Comparison of ENCODE assay signal across 18 mouse cellular contexts in genomic region chr17:57344029-57344707, GRCm38 (mm10). TPM values are rescaled to one million over a fixed set of nuclear protein-coding genes. Genes with fewer than 3 reads are reported as not detected.
DNase-seq lines count a peak whose midpoint lies in the region; ATAC-seq and TF ChIP-seq lines count a peak whose summit lies in the region.
"Had no signal": no experiment of that assay in that cellular context is flagged by ENCODE, and none has a peak within 500 bp of the region (broad histone marks: within the 10 kb centered on the region; RNA-seq: fewer than 3 reads in every experiment).

No protein-coding gene starts in this region.

- 6% methylated on average over 2 of the region's 2 CpGs for WGBS in liver, embryonic 15.5 days (ENCODE audit: insufficient replicate concordance)
- WGBS in liver, embryonic 12.5 days (ENCODE audit: insufficient replicate concordance): 35% methylated on average over 2 of the region's 2 CpGs
- 75% methylated on average over 2 of the region's 2 CpGs for WGBS in kidney, embryonic 15.5 days

- no peaks in the 10 kb centered on the region for H3K79me2 ChIP-seq in CH12.LX (replicated peaks; ENCODE audit: control insufficient read depth, extremely low read depth, insufficient read depth, poor library complexity, severe bottlenecking)

- TF ChIP-seq POLR2A in CH12.LX (IDR thresholded peaks at IDR 0.05; ENCODE audit: low read depth, low read length): no peak

- DNase-seq in CH12.LX (ENCODE audit: extremely low read depth): peak; percentile 81
- DNase-seq in spleen, adult 18-20 months: peak; percentile 43 to 52
- no peak for DNase-seq in urinary bladder, postnatal 36 days (ENCODE audit: low spot score in 2 of 2)
- no peak for DNase-seq in thymus, postnatal 25 days
- DNase-seq: cerebellum, adult 18-20 months; gastrocnemius, postnatal 10 days; retina, postnatal 1 day had no signal

- H3K9ac ChIP-seq in liver, embryonic 15.5 days: no peak overlapping the region
- no peak overlapping the region for H3K9ac ChIP-seq in liver, embryonic 12.5 days
- H3K9ac ChIP-seq in CH12.LX (ENCODE audit: insufficient read depth, low read depth): peak overlapping the region; percentile 26; the same call in 1 of the 2 replicates
- no peak overlapping the region for H3K9ac ChIP-seq in kidney, embryonic 15.5 days
- H3K9ac ChIP-seq: forebrain, embryonic 15.5 days; neural tube, embryonic 13.5 days; stomach, embryonic 15.5 days had no signal

- no peaks in the 10 kb centered on the region for H3K36me3 ChIP-seq in liver, embryonic 15.5 days (replicated peaks)
- H3K36me3 ChIP-seq in liver, embryonic 12.5 days: no peaks in the 10 kb centered on the region
- no peaks in the 10 kb centered on the region for H3K36me3 ChIP-seq in CH12.LX (replicated peaks in 1 of 2; ENCODE audit: control insufficient read depth in 1 of 2, insufficient read depth in 1 of 2, low read length in 1 of 2)
- H3K36me3 ChIP-seq in kidney, embryonic 15.5 days: no peaks in the 10 kb centered on the region
- H3K36me3 ChIP-seq: forebrain, embryonic 15.5 days; hindbrain, embryonic 10.5 days; neural tube, embryonic 13.5 days; stomach, embryonic 15.5 days had no signal

- no peak overlapping the region for H3K4me3 ChIP-seq in liver, embryonic 15.5 days (replicated peaks)
- no peak overlapping the region for H3K4me3 ChIP-seq in liver, embryonic 12.5 days
- H3K4me3 ChIP-seq in CH12.LX (replicated peaks in 1 of 3; ENCODE audit: low read depth in 2 of 3, low read length in 2 of 3, poor library complexity in 1 of 3): no peak overlapping the region
- no peak overlapping the region for H3K4me3 ChIP-seq in kidney, embryonic 15.5 days (replicated peaks)
- H3K4me3 ChIP-seq: forebrain, embryonic 15.5 days; hindbrain, embryonic 10.5 days; neural tube, embryonic 13.5 days; stomach, embryonic 15.5 days had no signal

- no peaks in the 10 kb centered on the region for H3K27me3 ChIP-seq in liver, embryonic 15.5 days
- H3K27me3 ChIP-seq in liver, embryonic 12.5 days (replicated peaks): no peaks in the 10 kb centered on the region
- H3K27me3 ChIP-seq in CH12.LX (replicated peaks): no peaks in the 10 kb centered on the region
- H3K27me3 ChIP-seq in kidney, embryonic 15.5 days: no peaks in the 10 kb centered on the region; the same call in 1 of the 2 replicates
- H3K27me3 ChIP-seq: forebrain, embryonic 15.5 days; neural tube, embryonic 13.5 days; stomach, embryonic 15.5 days had no signal

- H3K4me1 ChIP-seq in liver, embryonic 15.5 days (replicated peaks): no peaks in the 10 kb centered on the region; the same call in 1 of the 2 replicates
- no peaks in the 10 kb centered on the region for H3K4me1 ChIP-seq in liver, embryonic 12.5 days
- peaks cover 16 to 50% of the 10 kb centered on the region in 2 experiments for H3K4me1 ChIP-seq in CH12.LX (ENCODE audit: control insufficient read depth in 1 of 2, insufficient read depth in 2 of 2)
- H3K4me1 ChIP-seq in kidney, embryonic 15.5 days: no peaks in the 10 kb centered on the region
- H3K4me1 ChIP-seq: forebrain, embryonic 15.5 days; hindbrain, embryonic 10.5 days; neural tube, embryonic 13.5 days; stomach, embryonic 15.5 days had no signal

- H3K9me3 ChIP-seq in liver, embryonic 15.5 days (replicated peaks): no peaks in the 10 kb centered on the region
- no peaks in the 10 kb centered on the region for H3K9me3 ChIP-seq in liver, embryonic 12.5 days (replicated peaks)
- peaks cover 16% of the 10 kb centered on the region for H3K9me3 ChIP-seq in CH12.LX (replicated peaks; ENCODE audit: low read length)
- H3K9me3 ChIP-seq in kidney, embryonic 15.5 days (replicated peaks): no peaks in the 10 kb centered on the region; the same call in 1 of the 2 replicates
- H3K9me3 ChIP-seq: forebrain, embryonic 15.5 days; hindbrain, embryonic 10.5 days; neural tube, embryonic 13.5 days; stomach, embryonic 15.5 days had no signal

- H3K27ac ChIP-seq in liver, embryonic 15.5 days (replicated peaks): 0 out of 2 replicates have a peak overlapping the region, but pooled peaks have one; percentile 24
- H3K27ac ChIP-seq in liver, embryonic 12.5 days: no peak overlapping the region
- H3K27ac ChIP-seq in CH12.LX (ENCODE audit: insufficient read depth, low read depth): peak overlapping the region; percentile 91
- no peak overlapping the region for H3K27ac ChIP-seq in kidney, embryonic 15.5 days
- H3K27ac ChIP-seq: forebrain, embryonic 15.5 days; hindbrain, embryonic 10.5 days; neural tube, embryonic 13.5 days; stomach, embryonic 15.5 days had no signal

- no peak for ATAC-seq in liver, embryonic 15.5 days (ENCODE audit: insufficient read depth)
- ATAC-seq in liver, embryonic 12.5 days: no peak
- peak; percentile 80 to 87 for ATAC-seq in hematopoietic stem cell, adult 5-6 weeks (replicated peaks in 1 of 2; ENCODE audit: insufficient read depth in 1 of 2, low FRiP score in 2 of 2, low TSS enrichment in 1 of 2, low read depth in 1 of 2, poor library complexity in 2 of 2, severe bottlenecking in 2 of 2)
- no peak for ATAC-seq in kidney, embryonic 15.5 days (replicated peaks; ENCODE audit: low FRiP score)
- ATAC-seq: activated CD4-positive, CD25-positive, alpha-beta regulatory T cell, adult 4 months; forebrain, embryonic 15.5 days; lung, postnatal 0 days had no signal

- dilution Hi-C loops in CH12.LX (cut with MboI; ENCODE audit: extremely low pct_ligation_motif_present, extremely low pct_unique_long_range_greater_than_20kb, low sequenced_read_pairs): no loop called here

- in situ Hi-C loops in CH12.LX (cut with MboI; ENCODE audit: low pct_ligation_motif_present, low pct_unique_long_range_greater_than_20kb, low sequenced_read_pairs): loop anchor here (25.0 kb wide), 1 partner anchor 257 kb away; the partner anchor contains the start of genes Dennd1c and Tubb4a

- no peak for TF ChIP-seq RAD21 in CH12.LX (IDR thresholded peaks at IDR 0.05; ENCODE audit: low read depth, low read length)

- no peak overlapping the region for H3K4me2 ChIP-seq in liver, embryonic 15.5 days
- H3K4me2 ChIP-seq in liver, embryonic 12.5 days: no peak overlapping the region
- H3K4me2 ChIP-seq in CH12.LX (ENCODE audit: insufficient read depth, low read depth, poor library complexity, severe bottlenecking): peak overlapping the region; percentile 52
- H3K4me2 ChIP-seq in kidney, embryonic 15.5 days: no peak overlapping the region
- H3K4me2 ChIP-seq: forebrain, embryonic 15.5 days; heart, embryonic 11.5 days; neural tube, embryonic 13.5 days; stomach, embryonic 15.5 days had no signal

- TF ChIP-seq CTCF in CH12.LX (conservative IDR thresholded peaks at IDR 0.05 in 1 of 2, IDR thresholded peaks at IDR 0.05 in 1 of 2; ENCODE audit: low read depth in 2 of 2, low read length in 2 of 2): no peak

- TF ChIP-seq EP300 in CH12.LX (IDR thresholded peaks at IDR 0.05; ENCODE audit: low read length): peak; percentile 85

TF ChIP-seq in CH12.LX, 34 proteins besides CTCF, POLR2A, EP300 and RAD21:
- TF ChIP-seq IRF4 (IDR thresholded peaks at IDR 0.05; ENCODE audit: low read depth, low read length) (peak; percentile 26), TBP (conservative IDR thresholded peaks at IDR 0.05; ENCODE audit: low read depth, low read length) (0 out of 2 replicates have a peak, but pooled peaks have one; percentile 14), TCF12 (IDR thresholded peaks at IDR 0.05; ENCODE audit: low read depth, low read length) (peak; percentile 55; the same call in 1 of the 2 replicates), USF2 (conservative IDR thresholded peaks at IDR 0.05; ENCODE audit: low read depth, low read length) (no peak), MEF2A (IDR thresholded peaks at IDR 0.05; ENCODE audit: borderline replicate concordance, low read depth, low read length) (peak; percentile 38; the same call in 1 of the 2 replicates), ZNF384 (IDR thresholded peaks at IDR 0.05; ENCODE audit: low read depth, low read length) (peak; percentile 28), BHLHE40 (IDR thresholded peaks at IDR 0.05; ENCODE audit: low read depth, low read length) (peak; percentile 63), HCFC1 (IDR thresholded peaks at IDR 0.05; ENCODE audit: low read depth, low read length) (no peak), JUND (conservative IDR thresholded peaks at IDR 0.05; ENCODE audit: low read depth, low read length) (no peak), MAZ (IDR thresholded peaks at IDR 0.05; ENCODE audit: low read depth, low read length) (no peak), KAT2A (IDR thresholded peaks at IDR 0.05; ENCODE audit: insufficient replicate concordance, low read length) (no peak), ETS1 (conservative IDR thresholded peaks at IDR 0.05; ENCODE audit: low read depth, low read length) (peak; percentile 79)

RNA-seq across cellular contexts. Expression of gene Adgre1, which starts 14.3 kb away (rescaled TPM):
- 25.1 and 25.8 TPM in 2 replicates for polyA plus RNA-seq in liver, embryonic 15.5 days (2015; fragmentation: Nextera tagmentation; extraction: Ambion mirVana)
- 9.5 and 11.6 TPM in 2 replicates for polyA plus RNA-seq in liver, embryonic 12.5 days (2016; fragmentation: Nextera tagmentation; extraction: Ambion mirVana)
- total RNA-seq in CH12.LX (2012; rRNA removed) (21.7 and 33.6 TPM in 2 replicates), CH12.LX (2014; rRNA removed) (9.4 and 10.3 TPM in 2 replicates)
- polyA plus RNA-seq in CH12.LX (2012; ENCODE audit: insufficient read length, low read depth): 1.8 and 2.8 TPM in 2 replicates
- total RNA-seq in hematopoietic stem cell, adult 5-6 weeks (2017): 3.5 and 5.6 TPM in 2 replicates
- 4.3 and 4.6 TPM in 2 replicates for polyA plus RNA-seq in kidney, embryonic 15.5 days (2015; fragmentation: Nextera tagmentation; extraction: Ambion mirVana)

Comparison
In these comparisons a context has a peak if more than half of its experiments do, and no peak if none do; other contexts are left out.
1. H3K27ac ChIP-seq: peak in liver, embryonic 15.5 days (single experiment) and CH12.LX (single experiment); none in liver, embryonic 12.5 days (single experiment) and kidney, embryonic 15.5 days (single experiment).
2. ATAC-seq: peak in hematopoietic stem cell, adult 5-6 weeks (2 of 2); none in liver, embryonic 15.5 days (single experiment), liver, embryonic 12.5 days (single experiment) and kidney, embryonic 15.5 days (single experiment).
3. DNase-seq: peak in CH12.LX (single experiment) and spleen, adult 18-20 months (2 of 2); none in urinary bladder, postnatal 36 days (0 of 2) and thymus, postnatal 25 days (single experiment).